Mouse (Mus musculus): ENCODE measurements at regions not wholly inside any gene's neighbourhood (a gene's known extent, or its start where the extent isn't known, plus 50 kb on each side); places are given as distances from the start of the nearest gene placed in this dataset.

- TF ChIP-seq CTCF (IDR thresholded peaks at IDR 0.05; ENCODE audit: borderline replicate concordance, extremely low read depth, insufficient read depth, insufficient read length): no peak
- no peak for TF ChIP-seq POLR2A (IDR thresholded peaks at IDR 0.05; ENCODE audit: borderline replicate concordance, extremely low read depth, insufficient read depth, insufficient read length, poor library complexity, severe bottlenecking)
Measured at GRCm38 (mm10) chr4:56506786-56507185, 233.1 kb upstream of the Gm26657 start.

All from brain, embryonic 14.5 days (tissue).